ENCODE assay signal across 9 mouse cellular contexts in genomic region chr2:168904188-168904587, GRCm38 (mm10). TPM values are rescaled to one million over a fixed set of nuclear protein-coding genes. Genes with fewer than 3 reads are reported as not detected.
DNase-seq lines count a peak whose midpoint lies in the region; ATAC-seq and TF ChIP-seq lines count a peak whose summit lies in the region.
"Had no signal": no experiment of that assay in that cellular context is flagged by ENCODE, and none has a peak within 500 bp of the region (broad histone marks: within the 10 kb centered on the region; RNA-seq: fewer than 3 reads in every experiment).

No protein-coding gene starts in this region.

- H3K9me3 ChIP-seq in intestine, embryonic 14.5 days (ENCODE audit: control insufficient read depth, low read length): no peaks in the 10 kb centered on the region
- H3K9me3 ChIP-seq: liver, embryonic 15.5 days had no signal

- intact Hi-C loops in gastrocnemius, adult 2 months (cut with DNase I): no loop called here
- intact Hi-C loops in gastrocnemius, postnatal 36 days (cut with DNase I): no loop called here

- no peak overlapping the region for H3K9ac ChIP-seq in intestine, embryonic 14.5 days (ENCODE audit: low read length)
- H3K9ac ChIP-seq: liver, embryonic 15.5 days had no signal

- no peaks in the 10 kb centered on the region for H3K4me1 ChIP-seq in intestine, embryonic 14.5 days (replicated peaks; ENCODE audit: control insufficient read depth, insufficient read depth, low read length)
- H3K4me1 ChIP-seq in small intestine, adult 2 months (ENCODE audit: control insufficient read depth, insufficient read depth, insufficient read length, low read length): no peaks in the 10 kb centered on the region
- H3K4me1 ChIP-seq: liver, embryonic 15.5 days had no signal

- WGBS in intestine, embryonic 14.5 days: 17% methylated on average over 9 of the region's 9 CpGs
- 13% methylated on average over 9 of the region's 9 CpGs for WGBS in small intestine, adult 2 months

- TF ChIP-seq POLR2A in small intestine, adult 2 months (IDR thresholded peaks at IDR 0.05; ENCODE audit: low read depth, low read length): no peak

- TF ChIP-seq CTCF in gastrocnemius, adult 2 months (IDR thresholded peaks at IDR 0.05): peak; percentile 82
- TF ChIP-seq CTCF in small intestine, adult 2 months (IDR thresholded peaks at IDR 0.05; ENCODE audit: extremely low read depth, insufficient read length, insufficient replicate concordance, low read depth, low read length): peak; percentile 77; the same call in 1 of the 2 replicates

- no peaks in the 10 kb centered on the region for H3K27me3 ChIP-seq in intestine, embryonic 14.5 days (replicated peaks; ENCODE audit: control insufficient read depth, insufficient read depth, low read length)
- no peaks in the 10 kb centered on the region for H3K27me3 ChIP-seq in small intestine, adult 2 months (ENCODE audit: control insufficient read depth, insufficient read depth, low read length)

- no peaks in the 10 kb centered on the region for H3K36me3 ChIP-seq in intestine, embryonic 14.5 days (ENCODE audit: control insufficient read depth, insufficient read depth, low read length)
- H3K36me3 ChIP-seq in small intestine, adult 2 months (ENCODE audit: control insufficient read depth, insufficient read depth, low read length): no peaks in the 10 kb centered on the region
- H3K36me3 ChIP-seq: liver, embryonic 15.5 days had no signal

- no peak for ATAC-seq in intestine, embryonic 14.5 days (replicated peaks; ENCODE audit: low FRiP score, low TSS enrichment, low read depth)

- H3K4me2 ChIP-seq in intestine, embryonic 14.5 days (ENCODE audit: low read length): no peak overlapping the region
- H3K4me2 ChIP-seq: liver, embryonic 15.5 days had no signal

- no peak overlapping the region for H3K27ac ChIP-seq in gastrocnemius, adult 2 months
- H3K27ac ChIP-seq in intestine, embryonic 14.5 days (ENCODE audit: low read depth): no peak overlapping the region
- H3K27ac ChIP-seq in small intestine, adult 2 months (ENCODE audit: insufficient read depth, low read depth, low read length): no peak overlapping the region
- H3K27ac ChIP-seq: liver, embryonic 15.5 days had no signal

- H3K4me3 ChIP-seq in gastrocnemius, adult 2 months: no peak overlapping the region
- no peak overlapping the region for H3K4me3 ChIP-seq in intestine, embryonic 14.5 days (ENCODE audit: low read depth, low read length)
- no peak overlapping the region for H3K4me3 ChIP-seq in small intestine, adult 2 months (ENCODE audit: low read depth, low read length)
- H3K4me3 ChIP-seq: liver, embryonic 15.5 days had no signal

- peak; percentile 34 for DNase-seq in gastrocnemius, adult 2 months
- DNase-seq in gastrocnemius, postnatal 36 days: no peak
- DNase-seq in 3T3-L1 (ENCODE audit: low read depth, low spot score) (peak; percentile 83), ZHBTc4 (ENCODE audit: low read depth, low spot score) (peak; percentile 85)
- DNase-seq in embryo, embryonic 10.5 days (ENCODE audit: low spot score): peak; percentile 86
- DNase-seq in intestine, embryonic 14.5 days (ENCODE audit: low spot score): peak; percentile 85
- DNase-seq in lung, postnatal 10 days: peak; percentile 60

RNA-seq across cellular contexts. Expression of gene Zfp64, which starts 51.2 kb away (rescaled TPM):
- total RNA-seq in gastrocnemius, adult 2 months (2021): 1 to 10 TPM; 7.6 to 8.4 TPM
- total RNA-seq in gastrocnemius, postnatal 36 days (2021): 1 to 10 TPM; 6.7 to 8.0 TPM
- polyA plus RNA-seq in intestine, embryonic 14.5 days (2014; fragmentation: Nextera tagmentation; extraction: Ambion mirVana): 36.8 and 38.7 TPM in 2 replicates
- 16.2 and 24.1 TPM in 2 replicates for polyA plus RNA-seq in small intestine, adult 2 months (2012; rRNA removed)

Comparison
In these comparisons a context has a peak if more than half of its experiments do, and no peak if none do; other contexts are left out.
1. DNase-seq: peak in gastrocnemius, adult 2 months (single experiment), 3T3-L1 (single experiment), ZHBTc4 (single experiment), embryo, embryonic 10.5 days (single experiment), intestine, embryonic 14.5 days (single experiment) and lung, postnatal 10 days (single experiment); none in gastrocnemius, postnatal 36 days (0 of 2).